Mouse (Mus musculus) cerebellum, adult 9-10 months (tissue): ENCODE data around the gene Necab3.

Experiments used
- DNase-seq: peaks from one replicate; pipeline ENCODE4 v3.0.0; 2022

Necab3 gene

GRCm38 (mm10) chr2:154558264-154559039 lies at the start of gene Necab3:
TSS of gene Necab3 (minus strand) at chr2:154558890.
- peak; percentile 55 for DNase-seq

- DNase-seq = no peak
Measured at GRCm38 (mm10) chr2:154606965-154607364, 48.3 kb upstream of the Necab3 start.

GRCm38 (mm10) chr2:154604156-154604555 lies 45.5 kb upstream of the Necab3 start:
- no peak for DNase-seq

DNA sequence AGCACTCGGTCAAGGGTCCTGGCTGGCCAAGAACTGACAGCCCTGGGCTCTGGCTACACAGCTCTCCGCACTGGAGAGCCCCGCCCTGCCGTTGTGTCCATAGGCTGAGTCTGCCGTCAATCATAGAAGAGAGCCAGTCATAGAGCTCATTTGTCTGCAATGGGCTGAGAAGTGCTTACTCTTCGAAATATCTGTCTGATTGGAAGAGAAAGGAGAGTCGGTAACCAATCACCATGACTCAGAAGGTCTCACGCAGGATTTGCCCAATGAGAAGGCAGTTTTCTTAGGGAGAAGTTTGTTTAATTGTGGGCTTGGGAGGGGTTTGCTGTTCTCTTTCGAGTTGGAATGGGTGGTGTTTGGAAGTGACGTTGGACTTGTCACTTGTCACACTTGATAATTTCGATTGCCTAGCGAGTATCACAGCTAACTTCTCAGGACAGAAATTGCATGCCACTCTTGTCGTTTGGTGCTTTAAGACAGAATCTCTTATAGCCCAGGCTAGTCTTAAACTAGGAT lies 45.0 kb upstream of the Necab3 start, which contains the start of gene Pxmp4:
Gene Pxmp4 (minus strand): TSS at position 71 of the 516 bp plus-strand sequence.
- DNase-seq = peak; percentile 100

DNA sequence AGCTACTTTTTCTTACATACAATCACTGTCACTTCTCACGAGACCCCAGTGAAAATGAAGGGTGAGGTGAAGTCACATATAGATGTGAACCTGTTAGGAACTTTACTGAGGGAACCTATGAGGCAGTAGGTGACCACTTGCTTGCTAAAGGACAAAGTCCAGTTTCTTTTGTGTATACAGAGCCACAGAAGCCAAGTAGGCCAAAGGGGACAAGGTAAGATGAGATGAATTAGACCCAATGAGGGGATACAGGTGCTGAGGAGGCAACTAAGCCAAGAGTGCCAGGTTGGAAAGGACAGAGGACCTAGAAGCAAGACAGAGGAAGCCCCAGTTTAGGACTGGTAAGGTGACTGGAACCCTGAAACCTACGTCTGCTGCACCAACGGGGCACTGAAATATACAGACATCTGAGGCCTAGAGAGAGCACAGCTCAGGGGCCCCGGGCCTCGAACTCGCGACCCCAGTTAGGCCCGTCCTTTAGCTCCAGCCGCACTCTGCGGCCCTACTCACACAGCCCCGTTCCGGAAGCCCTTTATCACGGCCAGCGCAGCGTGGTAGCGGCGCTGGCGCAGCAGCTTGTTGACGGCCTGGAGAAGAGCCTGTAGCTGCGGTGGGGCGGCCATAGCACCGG lies 44.4 kb upstream of the Necab3 start:
- DNase-seq = no peak

DNA sequence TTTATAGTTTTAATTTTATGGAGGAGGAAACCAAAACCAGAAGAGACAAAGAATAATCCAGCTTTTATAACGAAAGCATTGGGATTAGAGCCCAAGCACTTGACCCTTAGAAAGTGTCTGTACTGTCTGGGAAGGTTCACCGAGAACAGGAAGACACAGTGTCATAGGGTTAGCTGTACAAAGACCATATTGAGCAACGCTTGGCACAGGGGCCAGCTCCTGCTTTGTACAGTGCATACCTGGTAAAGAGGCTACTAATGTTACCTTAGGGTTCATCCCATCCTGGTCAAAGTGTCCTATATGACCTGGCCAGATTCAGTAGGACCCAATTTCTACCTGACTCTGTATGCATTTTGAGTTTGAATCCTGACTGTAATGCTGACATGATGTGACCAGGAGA lies 42.6 kb upstream of the Necab3 start:
- no peak for DNase-seq

DNA sequence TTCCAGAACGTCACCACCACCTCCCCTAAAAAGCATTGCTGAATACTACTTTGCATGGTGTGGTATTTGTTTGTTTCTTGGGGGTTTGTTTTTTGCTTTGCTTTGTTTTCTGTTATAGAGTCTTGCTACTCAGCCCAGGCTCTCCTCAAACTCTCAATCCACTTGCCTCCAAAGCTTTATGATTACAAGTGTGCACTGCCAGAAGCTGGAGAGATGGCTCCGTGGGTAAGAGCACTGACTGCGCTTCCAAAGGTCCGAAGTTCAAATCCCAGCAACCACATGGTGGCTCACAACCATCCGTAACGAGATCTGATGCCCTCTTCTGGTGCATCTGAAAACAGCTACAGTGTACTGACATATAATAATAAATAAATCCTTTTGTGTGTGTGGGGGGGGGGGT lies 41.9 kb upstream of the Necab3 start:
- no peak for DNase-seq

- no peak for DNase-seq
Measured at GRCm38 (mm10) chr2:154597399-154597798, 38.7 kb upstream of the Necab3 start.

DNA sequence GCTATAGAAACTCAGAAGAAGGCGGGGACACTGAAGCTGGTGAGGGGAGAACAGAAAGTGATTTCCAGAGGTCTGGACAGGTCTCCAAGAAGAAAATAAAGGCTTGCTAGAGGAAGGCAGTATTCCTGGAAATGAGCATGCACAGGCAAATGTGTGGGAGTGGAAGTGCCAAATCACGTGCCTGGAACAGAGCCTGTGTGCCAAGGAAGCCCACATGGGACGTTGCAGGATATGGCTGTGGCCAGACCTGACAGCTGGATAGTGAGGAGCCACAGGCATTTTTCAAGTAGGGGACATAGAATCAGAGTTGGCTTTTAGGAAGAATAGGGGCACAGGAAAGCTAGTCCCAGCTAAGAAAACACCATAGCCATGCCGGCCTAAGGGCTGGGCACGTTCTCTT lies 37.1 kb upstream of the Necab3 start:
- no peak for DNase-seq

- no peak for DNase-seq
Measured at GRCm38 (mm10) chr2:154593025-154593424, 34.3 kb upstream of the Necab3 start.

DNA sequence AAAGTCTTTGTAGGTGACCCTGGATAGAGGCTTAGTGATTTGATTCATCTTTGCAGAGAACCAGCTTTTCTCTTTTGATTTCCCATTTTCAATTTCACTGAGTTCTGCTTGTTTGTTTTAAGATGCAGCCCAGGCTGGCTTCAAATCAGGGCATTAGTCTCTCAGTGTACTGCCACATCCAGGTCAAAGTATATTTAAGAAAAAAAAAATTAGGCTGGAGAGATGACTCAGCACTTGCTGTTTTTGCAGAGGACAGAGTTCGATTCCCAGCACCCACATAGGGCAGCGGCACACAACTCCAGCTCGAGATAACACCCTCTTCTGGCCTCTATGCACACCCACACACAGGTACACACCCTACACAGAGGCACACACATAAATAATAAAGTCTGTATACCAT lies 32.5 kb upstream of the Necab3 start:
- no peak for DNase-seq

DNA sequence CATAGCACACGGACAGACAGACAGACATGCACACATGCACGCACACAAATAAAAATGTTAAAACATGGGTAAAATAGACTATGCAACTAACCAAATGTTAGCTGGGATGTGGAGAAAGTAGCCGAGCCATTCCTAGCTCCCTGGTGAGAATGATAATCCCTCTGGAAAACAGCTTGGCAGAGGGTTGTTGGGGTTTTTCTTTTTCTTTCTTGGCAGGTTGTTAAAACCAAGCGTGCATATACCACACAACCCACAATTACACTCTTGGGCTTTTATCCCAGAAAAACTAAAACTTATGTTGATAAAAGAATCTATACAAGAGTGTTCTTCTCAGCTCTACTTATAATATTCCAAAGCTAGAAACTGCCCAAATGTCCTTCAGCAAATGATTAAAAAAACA lies 30.4 kb upstream of the Necab3 start:
- DNase-seq = no peak

DNA sequence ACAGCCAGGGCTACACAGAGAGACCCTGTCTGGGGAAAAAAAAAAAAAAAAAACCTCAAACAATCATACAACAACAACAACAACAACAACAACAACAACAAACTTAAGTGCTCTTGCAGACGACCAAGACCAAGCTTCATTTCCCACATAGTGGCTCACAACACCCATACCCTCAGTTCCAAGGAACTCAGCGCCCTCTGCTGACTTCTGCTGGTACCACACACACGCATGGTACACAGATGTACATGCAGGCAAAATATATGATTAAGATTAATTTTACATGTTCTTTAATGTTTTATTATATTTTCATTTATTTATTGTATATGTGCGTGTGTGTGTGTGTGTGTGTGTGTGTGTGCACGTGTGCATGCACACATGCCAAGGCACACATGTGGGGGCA lies 27.7 kb upstream of the Necab3 start:
- DNase-seq = no peak

DNA sequence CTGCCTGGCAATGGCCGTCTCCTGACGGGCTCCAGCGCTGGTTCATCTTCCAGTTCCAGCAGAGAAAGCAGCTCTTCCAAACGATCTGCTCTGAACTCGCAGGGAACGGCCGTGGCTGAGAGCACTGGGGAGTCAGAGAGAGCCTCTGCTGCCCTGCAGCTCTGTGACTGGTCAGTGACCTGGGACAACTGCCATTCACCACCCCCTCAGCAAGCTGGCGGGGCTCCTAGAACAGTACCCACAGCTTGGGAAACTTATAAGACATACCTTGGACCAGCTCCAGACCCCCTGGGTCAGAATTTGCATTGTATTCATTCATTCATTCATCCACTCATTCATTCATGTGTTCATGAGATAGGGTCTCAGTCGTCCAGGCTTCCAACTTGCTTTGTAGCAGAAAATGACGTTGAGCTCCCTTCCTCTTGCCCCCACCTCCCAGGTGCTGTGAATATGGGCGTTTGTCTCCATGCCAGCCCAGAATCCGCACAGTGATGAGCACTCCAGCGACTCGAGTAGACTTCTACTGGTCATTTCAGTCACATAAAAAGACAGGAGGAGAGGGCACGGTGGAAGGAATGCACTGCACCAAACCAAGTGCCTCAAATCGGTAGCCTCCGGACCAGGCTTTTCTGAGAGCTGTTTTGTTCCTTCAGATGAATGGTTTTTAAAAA lies 26.4 kb upstream of the Necab3 start:
- no peak for DNase-seq

- peak; percentile 90 for DNase-seq
Measured at GRCm38 (mm10) chr2:154583906-154584872, 25.5 kb upstream of the Necab3 start.

GRCm38 (mm10) chr2:154581421-154581820 lies 22.7 kb upstream of the Necab3 start:
- no peak for DNase-seq

GRCm38 (mm10) chr2:154580586-154580985 lies 21.9 kb upstream of the Necab3 start:
- no peak for DNase-seq

DNA sequence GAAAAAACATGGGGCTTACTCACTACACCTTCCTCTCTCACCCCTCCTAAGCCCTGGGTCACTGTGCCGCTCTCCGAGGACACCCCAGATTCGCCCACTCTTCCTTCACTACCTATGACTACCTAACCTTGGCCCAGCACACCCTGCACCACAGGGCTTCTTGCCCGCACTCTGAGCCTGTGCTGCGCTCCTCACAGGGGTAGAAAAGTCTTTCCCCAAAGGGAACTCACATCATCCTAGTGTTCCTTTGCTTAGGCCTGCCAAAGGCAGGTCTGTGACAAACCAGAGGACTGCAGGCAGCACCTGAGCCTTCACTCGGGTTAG lies 19.0 kb upstream of the Necab3 start:
- no peak for DNase-seq

DNA sequence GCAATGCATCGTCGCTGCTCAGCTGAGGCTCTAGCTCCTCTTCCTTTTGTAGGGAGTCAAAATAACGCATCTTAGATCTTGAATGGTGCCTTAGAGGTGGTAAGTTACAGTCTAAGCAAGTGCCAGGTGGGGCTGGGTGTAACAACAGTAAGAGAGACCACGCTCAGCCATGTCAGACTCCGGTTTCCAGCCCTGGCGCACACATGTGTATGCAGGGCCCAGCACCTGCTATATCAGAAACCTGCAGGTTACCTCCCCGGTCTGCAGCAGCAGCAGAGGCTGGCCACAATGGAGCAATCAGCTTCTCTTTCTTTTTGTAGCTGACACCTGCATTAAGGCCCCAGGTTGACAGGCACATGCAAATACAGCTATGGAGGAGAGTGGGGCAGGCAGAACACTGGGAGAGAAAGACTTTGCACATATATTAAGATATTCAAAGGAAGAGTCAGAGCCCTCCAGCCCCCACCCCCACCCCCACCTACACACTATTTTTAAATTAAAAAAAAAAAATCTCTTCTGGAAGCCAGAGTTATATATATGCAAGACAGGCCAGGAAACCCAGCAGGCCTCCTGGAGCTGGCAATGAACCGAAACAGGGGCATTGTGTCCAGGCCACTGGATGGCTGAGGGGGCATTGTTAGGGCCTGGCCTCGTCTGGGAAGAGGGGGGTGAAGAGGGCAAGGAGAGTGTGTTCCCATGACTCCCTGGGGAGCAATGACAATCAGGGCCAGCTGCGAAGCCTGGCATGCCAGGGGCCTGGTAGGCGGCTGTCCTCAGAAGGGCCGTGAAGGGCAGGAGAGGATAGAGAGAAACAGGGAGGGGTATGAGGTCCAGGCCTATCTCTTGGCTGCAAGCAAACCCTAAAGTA lies 18.4 kb upstream of the Necab3 start:
- DNase-seq = no peak

DNA sequence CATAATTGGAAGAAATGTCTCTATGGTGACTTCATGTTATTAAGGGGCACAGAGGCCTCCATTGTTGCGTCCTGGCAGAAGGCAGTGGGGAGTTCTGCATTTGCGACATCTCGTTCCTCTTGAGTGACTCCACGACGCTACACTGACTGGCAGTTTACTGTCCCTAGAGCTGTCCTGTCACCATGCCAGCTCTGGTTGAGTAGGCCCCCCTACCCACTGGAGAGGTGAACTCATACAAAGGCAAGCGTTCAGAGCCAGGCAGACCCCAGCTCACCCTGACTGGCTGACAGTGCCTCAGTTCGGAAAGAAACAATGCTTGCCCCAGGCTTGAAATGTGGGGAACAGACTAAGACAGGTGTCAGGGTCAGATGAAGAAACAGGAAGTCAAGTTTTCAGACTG lies 15.6 kb upstream of the Necab3 start:
- no peak for DNase-seq

DNA sequence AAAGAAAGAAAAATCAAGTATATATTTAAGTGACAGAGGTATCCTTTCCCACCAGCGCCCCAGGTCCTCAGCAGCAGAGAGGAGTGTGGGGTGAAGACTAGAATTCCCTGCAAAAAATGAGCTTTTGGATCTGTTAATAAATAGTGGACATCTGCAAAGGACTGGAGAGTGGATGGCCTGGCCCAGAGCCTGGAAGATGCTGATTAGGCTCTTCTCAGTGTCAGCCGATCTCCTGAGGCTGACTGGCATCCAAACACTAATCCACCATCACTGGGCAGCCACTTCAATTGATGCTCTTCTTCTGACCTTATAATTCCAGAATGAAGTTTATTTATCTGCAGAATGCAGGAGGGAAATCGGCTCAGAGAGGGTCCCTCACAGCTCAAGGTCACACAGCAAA lies 14.3 kb upstream of the Necab3 start:
- no peak for DNase-seq

- no peak for DNase-seq
Measured at GRCm38 (mm10) chr2:154571976-154572375, 13.3 kb upstream of the Necab3 start.
